Mouse (Mus musculus) ovary, adult 10 weeks (tissue): ENCODE measurements around the gene Slc6a16. TPM values are rescaled to one million over a fixed set of nuclear protein-coding genes. Genes with fewer than 3 reads are reported as not detected.

ENCODE experiments used
- polyA plus RNA-seq: library from polyadenylated mRNA; stranded (reverse); fragments of 350-450 nt; fragmentation: Illumina TruSeq; extraction: RNeasy Lipid Tissue Mini Kit (QIAGEN cat#74804); gene quantifications from one replicate; pipeline ENCODE4 v1.2.3, GENCODE M21; 2014

Gene Slc6a16
- not detected for polyA plus RNA-seq

GRCm38 (mm10) chr7:45240633-45241388 lies at the start of gene Slc6a16:
Gene Slc6a16, plus strand, starts transcription at chr7:45241085.

GRCm38 (mm10) chr7:45204380-45205143 lies 36.3 kb upstream of the Slc6a16 start, which contains the start of gene Ccdc155:
Gene Ccdc155, minus strand, starts transcription at chr7:45204892.

GRCm38 (mm10) chr7:45211851-45212251 lies 29.0 kb upstream of the Slc6a16 start, which contains the start of gene Dkkl1:
Gene Dkkl1, minus strand, starts transcription at chr7:45212147.

GRCm38 (mm10) chr7:45215673-45216441 lies 25.0 kb upstream of the Slc6a16 start, which contains the start of gene Tead2:
Gene Tead2, plus strand, starts transcription at chr7:45215753.

GRCm38 (mm10) chr7:45238723-45239496 lies 2.0 kb upstream of the Slc6a16 start, which contains the start of gene Cd37:
Gene Cd37, minus strand, starts transcription at chr7:45239115.

GRCm38 (mm10) chr7:45277136-45277760 lies 36.4 kb downstream of the Slc6a16 start, which contains the start of gene Slc6a21:
Gene Slc6a21, plus strand, starts transcription at chr7:45277513.

Other genes with a start within 250 kb of the Slc6a16 start
- 8.4 TPM for gene Irf3, start 243.4 kb upstream of the Slc6a16 start, polyA plus RNA-seq
- 2.0 TPM for gene Bcl2l12, start 242.4 kb upstream of the Slc6a16 start, polyA plus RNA-seq
- 2.2 TPM for gene Scaf1, start 224.7 kb upstream of the Slc6a16 start, polyA plus RNA-seq
- 4.0 TPM for gene Rras, start 223.1 kb upstream of the Slc6a16 start, polyA plus RNA-seq
- gene Prr12, start 188.2 kb upstream of the Slc6a16 start, polyA plus RNA-seq, result 0.40 TPM
- gene Nosip, start 178.7 kb upstream of the Slc6a16 start, polyA plus RNA-seq, result 9.1 TPM
- gene Prrg2, start 178.4 kb upstream of the Slc6a16 start, polyA plus RNA-seq, result 4.7 TPM
- 0.31 TPM for gene Rcn3, start 148.9 kb upstream of the Slc6a16 start, polyA plus RNA-seq
- 14.4 TPM for gene Fcgrt, start 137.2 kb upstream of the Slc6a16 start, polyA plus RNA-seq
- gene Rps11, start 116.6 kb upstream of the Slc6a16 start, polyA plus RNA-seq, result 474 TPM
- gene Rpl13a, start 112.3 kb upstream of the Slc6a16 start, polyA plus RNA-seq, result 557 TPM
- not detected for gene Gm45713, start 104.9 kb upstream of the Slc6a16 start, polyA plus RNA-seq
- 3.9 TPM for gene Flt3l, start 104.7 kb upstream of the Slc6a16 start, polyA plus RNA-seq
- 2.1 TPM for gene Pih1d1, start 86.8 kb upstream of the Slc6a16 start, polyA plus RNA-seq
- gene Aldh16a1, start 86.5 kb upstream of the Slc6a16 start, polyA plus RNA-seq, result 0.88 TPM
- gene Slc17a7, start 77.1 kb upstream of the Slc6a16 start, polyA plus RNA-seq, result not detected
- not detected for gene Gfy, start 61.5 kb upstream of the Slc6a16 start, polyA plus RNA-seq
- gene Pth2, start 60.1 kb upstream of the Slc6a16 start, polyA plus RNA-seq, result not detected
- gene Ccdc155, start 36.2 kb upstream of the Slc6a16 start, polyA plus RNA-seq, result not detected
- not detected for gene Dkkl1, start 28.9 kb upstream of the Slc6a16 start, polyA plus RNA-seq
- 10.9 TPM for gene Tead2, start 25.3 kb upstream of the Slc6a16 start, polyA plus RNA-seq
- not detected for gene Cd37, start 2.0 kb upstream of the Slc6a16 start, polyA plus RNA-seq
- not detected for gene Slc6a21, start 36.4 kb downstream of the Slc6a16 start, polyA plus RNA-seq
- 0.46 TPM for gene Trpm4, start 92.7 kb downstream of the Slc6a16 start, polyA plus RNA-seq
- 0.31 TPM for gene Hrc, start 94.2 kb downstream of the Slc6a16 start, polyA plus RNA-seq
- not detected for gene Ppfia3, start 125.9 kb downstream of the Slc6a16 start, polyA plus RNA-seq
- not detected for gene Lin7b, start 129.5 kb downstream of the Slc6a16 start, polyA plus RNA-seq
- gene Snrnp70, start 154.7 kb downstream of the Slc6a16 start, polyA plus RNA-seq, result 78.5 TPM
- not detected for gene Kcna7, start 164.6 kb downstream of the Slc6a16 start, polyA plus RNA-seq
- 2.6 TPM for gene Ntf5, start 172.6 kb downstream of the Slc6a16 start, polyA plus RNA-seq
- gene Lhb, start 179.7 kb downstream of the Slc6a16 start, polyA plus RNA-seq, result not detected
- gene Gys1, start 193.8 kb downstream of the Slc6a16 start, polyA plus RNA-seq, result 4.5 TPM
- gene Ruvbl2, start 197.0 kb downstream of the Slc6a16 start, polyA plus RNA-seq, result 2.1 TPM
- gene Ftl1, start 218.8 kb downstream of the Slc6a16 start, polyA plus RNA-seq, result 0.88 TPM
- gene Bax, start 225.8 kb downstream of the Slc6a16 start, polyA plus RNA-seq, result 1.9 TPM
- 2.3 TPM for gene Tulp2, start 240.8 kb downstream of the Slc6a16 start, polyA plus RNA-seq
- not detected for gene Gm45808, start 245.7 kb downstream of the Slc6a16 start, polyA plus RNA-seq
- gene Dhdh, start 247.7 kb downstream of the Slc6a16 start, polyA plus RNA-seq, result 28.5 TPM